Mouse (Mus musculus) erythroblast, embryonic 14.5 days (primary cell): Measurements from ENCODE around the gene Cdip1. TPM values are rescaled to one million over a fixed set of nuclear protein-coding genes. Genes with fewer than 3 reads are reported as not detected.

Experiments used
- H3K27me3 ChIP-seq: 2 replicates; pipeline ENCODE4 v1.6.1; 2012; ENCODE audit warnings: inconsistent platforms; ENCODE audit not compliant: control insufficient read depth
- H3K36me3 ChIP-seq: 2 replicates; pipeline ENCODE4 v1.6.1; 2012; ENCODE audit warnings: mild to moderate bottlenecking, inconsistent platforms; ENCODE audit not compliant: control insufficient read depth
- H3K4me1 ChIP-seq: 2 replicates; pipeline ENCODE4 v1.6.1; 2012; ENCODE audit warnings: inconsistent platforms; ENCODE audit not compliant: control insufficient read depth
- H3K4me3 ChIP-seq: replicated peaks from 2 replicates; pipeline ENCODE3; 2012; ENCODE audit warnings: moderate library complexity, mild to moderate bottlenecking, inconsistent platforms
- H3K9me3 ChIP-seq: 2 replicates; pipeline ENCODE4 v1.6.1; 2012; ENCODE audit warnings: low read length, inconsistent platforms, mixed read lengths; ENCODE audit not compliant: control insufficient read depth
- GATA1 ChIP-seq: IDR thresholded peaks from 2 replicates; pipeline ENCODE4 v1.6.1; 2012; ENCODE audit warnings: low read length, inconsistent platforms, mixed read lengths
- TAL1 ChIP-seq: IDR thresholded peaks from 3 replicates; pipeline ENCODE4 v1.6.1; 2012; ENCODE audit warnings: low read length, inconsistent platforms, mixed read lengths
- polyA plus RNA-seq: library from polyadenylated mRNA; stranded (reverse); fragments of >175 nt; gene quantifications from 2 replicates; pipeline ENCODE4 v1.2.3, GENCODE M21; 2012

Gene Cdip1
- polyA plus RNA-seq, 1 experiment: 0.95 TPM

DNA sequence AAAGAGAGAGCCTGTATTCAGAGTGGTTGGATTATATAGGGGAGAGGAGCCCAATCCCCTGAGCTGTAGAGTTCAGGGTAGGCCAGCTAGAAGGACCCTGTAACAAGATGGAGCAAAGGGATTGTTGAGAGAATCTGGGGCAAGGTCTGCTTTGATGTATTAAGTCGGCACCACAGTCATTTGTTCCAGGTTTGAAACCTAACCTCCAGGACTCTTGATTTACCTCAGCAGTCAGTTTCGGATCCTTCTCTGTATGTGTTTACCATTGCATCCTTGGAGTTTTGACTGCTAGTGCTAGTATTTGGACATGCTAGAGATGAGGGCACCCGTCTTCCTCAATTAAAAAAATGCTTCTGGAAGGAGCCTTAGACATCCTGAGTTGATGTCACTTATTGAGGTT is 37.9 kb downstream of the Cdip1 start:
- Histone ChIP-seq H3K4me1 (peaks cover 2% of the 10 kb centered on the region), H3K9me3 (no peaks in the 10 kb centered on the region), H3K36me3 (no peaks in the 10 kb centered on the region), H3K4me3 (no peak overlapping the region), H3K27me3 (no peaks in the 10 kb centered on the region)
- TF ChIP-seq GATA1: no peak
- no peak for TF ChIP-seq TAL1

DNA sequence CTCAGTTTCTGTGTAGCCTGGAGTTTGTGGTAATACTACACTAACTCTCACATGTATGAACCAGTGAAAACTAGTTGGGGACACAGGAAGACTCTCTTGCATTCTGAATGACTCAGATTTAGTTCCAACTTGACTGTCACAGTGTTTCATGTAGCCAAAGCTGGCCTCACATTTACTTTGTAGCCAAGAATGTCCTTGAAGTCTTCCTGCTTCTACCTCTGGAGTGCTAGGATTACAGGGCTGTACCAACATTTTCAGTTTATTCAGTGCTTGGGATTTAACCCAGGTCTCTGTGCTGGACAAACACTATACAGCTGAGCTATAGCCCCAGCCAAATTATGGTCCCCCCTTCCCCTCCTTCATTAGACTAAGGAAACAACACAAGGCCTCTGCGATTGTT is 47.9 kb downstream of the Cdip1 start:
- Histone ChIP-seq H3K9me3 (no peaks in the 10 kb centered on the region), H3K4me3 (no peak overlapping the region), H3K4me1 (no peaks in the 10 kb centered on the region), H3K36me3 (no peaks in the 10 kb centered on the region), H3K27me3 (no peaks in the 10 kb centered on the region)
- TF ChIP-seq TAL1 (no peak), GATA1 (no peak)

DNA sequence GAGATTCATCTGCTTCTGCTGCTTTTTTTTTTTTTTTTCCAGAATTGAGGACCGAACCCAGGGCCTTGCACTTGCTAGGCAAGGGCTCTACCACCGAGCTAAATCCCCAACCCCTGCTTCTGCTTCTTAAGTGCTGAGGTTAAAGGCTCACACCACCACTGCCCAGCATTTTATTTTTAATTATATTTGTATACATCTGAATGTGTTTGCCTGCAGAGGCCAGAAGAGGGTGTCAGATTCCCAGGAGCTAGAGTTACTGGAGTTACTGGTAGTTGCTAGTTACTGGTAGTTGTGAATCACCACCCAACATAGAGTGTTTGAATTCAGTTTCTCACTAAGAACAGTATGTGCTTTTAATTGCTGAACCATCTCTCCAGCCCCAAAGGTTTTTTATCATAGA is 50.1 kb downstream of the Cdip1 start:
- H3K36me3 ChIP-seq: no peaks in the 10 kb centered on the region
- H3K4me1 ChIP-seq: no peaks in the 10 kb centered on the region
- no peaks in the 10 kb centered on the region for H3K9me3 ChIP-seq
- no peak for TF ChIP-seq GATA1
- no peak for TF ChIP-seq TAL1
- H3K27me3 ChIP-seq: no peaks in the 10 kb centered on the region
- H3K4me3 ChIP-seq: no peak overlapping the region

DNA sequence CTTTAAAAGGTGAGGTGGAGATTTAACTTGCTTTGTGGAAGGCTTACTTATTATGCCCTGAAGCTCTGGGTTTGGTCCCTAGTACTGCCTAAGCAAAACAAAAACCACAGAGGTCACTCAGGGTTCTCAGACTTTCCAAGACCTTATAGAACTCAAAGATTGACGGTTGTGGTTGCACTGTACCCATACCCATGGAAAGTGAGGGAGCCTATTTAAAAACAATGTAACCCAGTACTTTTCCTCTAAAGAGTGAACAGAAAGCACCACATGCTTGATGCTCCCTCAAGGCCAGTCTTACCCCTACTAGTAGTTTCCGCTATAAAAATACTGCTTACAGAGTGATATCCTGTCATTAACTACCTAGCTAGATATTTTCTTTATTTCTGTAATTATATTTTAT is 53.8 kb downstream of the Cdip1 start:
- TF ChIP-seq GATA1: no peak
- no peak for TF ChIP-seq TAL1
- Histone ChIP-seq H3K27me3 (no peaks in the 10 kb centered on the region), H3K36me3 (no peaks in the 10 kb centered on the region), H3K4me1 (no peaks in the 10 kb centered on the region), H3K9me3 (no peaks in the 10 kb centered on the region), H3K4me3 (no peak overlapping the region)

DNA sequence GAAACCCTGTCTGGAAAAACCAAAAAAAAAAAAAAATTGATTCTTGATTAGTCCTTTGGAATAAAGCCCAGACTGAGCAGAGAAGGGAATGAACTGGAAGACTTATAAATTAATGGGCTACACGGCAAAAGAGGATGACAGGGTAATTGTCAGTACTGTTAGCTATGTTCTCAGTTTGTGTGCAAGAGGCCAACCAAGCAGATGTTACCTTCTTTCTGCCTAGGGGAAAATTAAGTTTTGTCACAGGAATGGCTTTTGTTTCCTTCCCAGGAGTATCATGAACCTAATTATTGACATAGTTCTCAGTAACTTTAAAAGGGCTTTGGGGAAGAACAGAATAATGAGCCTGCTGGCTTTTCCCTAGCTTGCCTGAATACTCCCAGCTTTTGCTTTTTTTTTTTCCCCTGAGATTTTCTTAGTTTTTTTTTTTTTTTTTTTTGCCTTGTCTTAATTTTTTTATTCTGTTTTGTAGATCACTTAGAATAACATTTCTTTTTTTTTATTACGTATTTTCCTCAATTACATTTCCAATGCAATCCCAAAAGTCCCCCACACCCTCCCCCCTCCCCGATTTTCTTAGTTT is 59.2 kb downstream of the Cdip1 start:
- no peaks in the 10 kb centered on the region for H3K9me3 ChIP-seq

DNA sequence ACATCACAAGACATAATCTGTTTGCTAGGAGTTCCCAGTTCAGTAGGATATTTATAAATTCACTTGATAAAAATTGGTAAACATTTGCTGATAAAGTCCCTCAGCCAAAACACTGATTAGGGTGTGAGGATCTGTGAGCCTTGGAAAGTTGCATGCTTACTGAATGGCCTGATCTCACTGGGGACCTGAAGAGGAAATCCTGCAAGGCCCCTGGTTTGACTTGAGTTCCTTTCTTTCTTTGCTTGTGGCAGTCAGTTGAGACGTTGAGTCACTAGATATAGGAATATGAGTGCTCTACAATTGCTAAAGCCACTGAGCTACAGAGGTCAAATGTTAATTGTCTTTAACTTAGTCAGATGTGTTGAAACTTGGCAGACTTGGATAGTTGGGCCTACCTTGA is 62.1 kb downstream of the Cdip1 start:
- no peak for TF ChIP-seq GATA1
- TF ChIP-seq TAL1: no peak
- H3K36me3 ChIP-seq: no peaks in the 10 kb centered on the region
- no peaks in the 10 kb centered on the region for H3K27me3 ChIP-seq
- peaks cover 36% of the 10 kb centered on the region for H3K4me1 ChIP-seq
- no peak overlapping the region for H3K4me3 ChIP-seq
- no peaks in the 10 kb centered on the region for H3K9me3 ChIP-seq

More for the DNA sequence above, 59.2 kb downstream of the Cdip1 start:
- no peak for TF ChIP-seq TAL1
- Histone ChIP-seq H3K27me3 (no peaks in the 10 kb centered on the region), H3K36me3 (no peaks in the 10 kb centered on the region), H3K4me3 (no peak overlapping the region), H3K4me1 (peaks cover 25% of the 10 kb centered on the region)

DNA sequence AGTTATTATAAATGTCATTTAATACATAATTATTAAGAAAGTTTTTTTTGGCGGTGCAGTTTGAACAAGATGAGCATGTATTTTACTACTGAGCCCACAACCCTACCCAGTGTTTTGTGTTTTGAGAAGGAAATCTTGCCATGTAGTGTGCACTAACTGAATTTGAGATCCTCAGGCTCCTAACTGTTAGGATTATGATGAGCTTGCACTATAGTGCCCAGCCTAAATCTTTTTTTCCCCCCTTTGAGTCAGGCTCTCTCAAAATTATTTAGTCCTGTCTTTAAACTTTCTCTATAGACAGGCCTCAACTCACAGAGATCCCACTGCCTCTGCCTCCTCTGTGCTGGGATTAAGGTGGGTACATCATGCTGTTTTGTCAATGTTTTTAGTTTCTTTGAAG is 62.6 kb downstream of the Cdip1 start:
- peaks cover 40% of the 10 kb centered on the region for H3K4me1 ChIP-seq
- no peaks in the 10 kb centered on the region for H3K36me3 ChIP-seq
- TF ChIP-seq GATA1 (no peak), TAL1 (no peak)
- no peaks in the 10 kb centered on the region for H3K9me3 ChIP-seq
- no peak overlapping the region for H3K4me3 ChIP-seq
- H3K27me3 ChIP-seq: no peaks in the 10 kb centered on the region

DNA sequence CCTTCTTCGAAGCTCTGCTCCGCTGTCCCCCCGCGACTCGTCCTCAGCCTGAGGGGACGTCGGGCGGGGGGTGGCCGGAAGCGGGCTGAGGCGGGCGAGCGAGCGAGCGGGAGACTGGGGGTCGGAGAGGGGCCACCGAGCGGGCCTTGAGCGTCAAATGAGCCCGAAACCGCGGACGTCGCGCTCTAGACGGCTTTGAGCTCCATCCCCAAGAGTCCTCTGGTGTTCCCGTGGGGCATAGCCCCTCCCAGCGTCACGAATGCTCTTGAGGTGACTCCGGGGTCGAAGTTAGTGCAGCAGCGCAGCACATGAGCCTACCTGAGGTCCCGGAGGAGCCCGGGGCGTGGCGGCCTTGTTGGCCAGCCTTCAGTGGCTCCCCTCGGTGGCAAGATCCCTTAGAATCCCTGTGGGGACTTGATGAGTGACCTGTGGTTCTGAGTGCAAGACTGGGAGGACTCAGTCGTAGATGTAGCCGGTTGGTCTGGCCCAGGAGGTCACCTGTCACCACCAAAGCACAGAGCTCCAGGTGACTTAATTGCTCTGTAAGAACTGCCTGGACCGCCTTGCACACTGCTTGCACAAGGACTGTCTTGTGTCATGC is 63.5 kb downstream of the Cdip1 start:
- TF ChIP-seq TAL1: no peak
- TF ChIP-seq GATA1: no peak
- Histone ChIP-seq H3K4me3 (peak overlapping the region; percentile 79), H3K9me3 (no peaks in the 10 kb centered on the region), H3K27me3 (no peaks in the 10 kb centered on the region), H3K4me1 (peaks cover 41% of the 10 kb centered on the region), H3K36me3 (no peaks in the 10 kb centered on the region)

DNA sequence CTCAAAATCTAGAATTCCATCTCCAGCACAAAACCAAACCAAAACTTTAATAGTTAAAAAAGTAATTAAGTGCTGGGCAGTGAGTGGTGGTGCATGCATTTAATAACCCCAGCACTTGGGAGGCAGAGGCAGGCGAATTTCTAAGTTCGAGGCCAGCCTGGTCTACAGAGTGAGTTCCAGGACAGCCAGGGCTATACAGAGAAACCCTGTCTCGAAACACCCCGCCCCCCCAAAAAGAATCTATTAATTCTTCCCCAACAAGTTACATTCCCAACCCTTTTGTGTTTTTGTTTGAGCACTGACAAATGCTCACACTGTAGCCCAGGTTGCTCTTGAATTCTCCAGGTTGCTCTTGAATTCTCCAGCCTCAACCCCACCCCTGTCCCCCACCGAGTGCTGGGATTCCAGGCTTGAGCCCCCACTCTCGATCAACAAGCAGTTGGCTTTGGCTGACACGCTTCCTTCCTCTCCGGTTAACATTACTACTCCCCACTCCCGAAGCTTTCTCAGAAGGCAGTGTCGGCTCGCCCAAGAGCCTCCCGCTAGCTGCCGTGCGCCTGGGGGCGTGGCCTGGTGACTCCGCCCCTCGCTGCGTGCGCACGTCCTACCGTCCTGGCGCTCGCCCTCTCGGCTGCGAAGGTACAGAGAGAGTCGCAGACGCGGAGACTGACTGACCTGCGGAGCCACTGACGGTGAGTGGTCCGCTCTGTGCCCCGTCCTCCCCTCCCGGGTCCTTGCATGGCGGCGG is 64.1 kb downstream of the Cdip1 start, which contains the start of gene Hmox2:
Gene Hmox2, plus strand, starts transcription at position 582 of the 748 bp plus-strand sequence.
- H3K9me3 ChIP-seq: no peaks in the 10 kb centered on the region
- H3K36me3 ChIP-seq: no peaks in the 10 kb centered on the region
- peaks cover 41% of the 10 kb centered on the region for H3K4me1 ChIP-seq
- TF ChIP-seq GATA1 (no peak), TAL1 (no peak)
- peak within 1 kb of the TSS; percentile 79 for H3K4me3 ChIP-seq
- H3K27me3 ChIP-seq: no peaks in the 10 kb centered on the region
